Mouse (Mus musculus) frontal cortex, postnatal 14 days (tissue): ENCODE results near the gene Ahcyl1.

Source experiments
- DNase-seq, 2 experiments: peaks; one replicate each; pipeline ENCODE4 v3.0.0; 2022; ENCODE audit warnings: low spot score in 2 of 2

Gene Ahcyl1

GRCm38 (mm10) chr3:107703675-107704370 is 7.5 kb upstream of the Ahcyl1 start:
- no peak for DNase-seq

GRCm38 (mm10) chr3:107701767-107702394 is 5.5 kb upstream of the Ahcyl1 start:
- DNase-seq, result no peak

- no peak for DNase-seq
Measured at GRCm38 (mm10) chr3:107700625-107701024, 4.3 kb upstream of the Ahcyl1 start.

GRCm38 (mm10) chr3:107696910-107697309 is 550 bp upstream of the Ahcyl1 start:
- no peak for DNase-seq

- DNase-seq, result no peak
Measured at GRCm38 (mm10) chr3:107695219-107695947, 977 bp downstream of the Ahcyl1 start.

- no peak for DNase-seq
Measured at GRCm38 (mm10) chr3:107694256-107694900, 2.0 kb downstream of the Ahcyl1 start.

GRCm38 (mm10) chr3:107690366-107690765 is 6.0 kb downstream of the Ahcyl1 start:
- no peak for DNase-seq

- no peak for DNase-seq
Measured at GRCm38 (mm10) chr3:107689245-107689644, 7.1 kb downstream of the Ahcyl1 start.

- DNase-seq, result no peak
Measured at GRCm38 (mm10) chr3:107688236-107688635, 8.1 kb downstream of the Ahcyl1 start.

- no peak for DNase-seq
Measured at GRCm38 (mm10) chr3:107686276-107686977, 9.9 kb downstream of the Ahcyl1 start.

- no peak for DNase-seq
Measured at GRCm38 (mm10) chr3:107685652-107686051, 10.7 kb downstream of the Ahcyl1 start.

- DNase-seq, result no peak
Measured at GRCm38 (mm10) chr3:107683587-107683986, 12.8 kb downstream of the Ahcyl1 start.

- peak; percentile 46 to 49 for DNase-seq
Measured at GRCm38 (mm10) chr3:107680790-107681576, 15.4 kb downstream of the Ahcyl1 start.

GRCm38 (mm10) chr3:107671509-107671908 is 24.9 kb downstream of the Ahcyl1 start:
- DNase-seq, result no peak

GRCm38 (mm10) chr3:107670500-107670899 is 25.9 kb downstream of the Ahcyl1 start:
- DNase-seq, result no peak

GRCm38 (mm10) chr3:107668786-107669185 is 27.6 kb downstream of the Ahcyl1 start:
- no peak for DNase-seq

GRCm38 (mm10) chr3:107667426-107667825 is 28.9 kb downstream of the Ahcyl1 start:
- DNase-seq, result no peak

GRCm38 (mm10) chr3:107664641-107665040 is 31.7 kb downstream of the Ahcyl1 start:
- DNase-seq, result no peak

- DNase-seq, result no peak
Measured at GRCm38 (mm10) chr3:107659000-107659399, 37.4 kb downstream of the Ahcyl1 start.

- DNase-seq, result no peak
Measured at GRCm38 (mm10) chr3:107656888-107657287, 39.5 kb downstream of the Ahcyl1 start.

GRCm38 (mm10) chr3:107656151-107656550 is 40.2 kb downstream of the Ahcyl1 start:
- DNase-seq, result no peak
